Mouse (Mus musculus): Measurements from ENCODE around the gene Chrna9. TPM values are rescaled to one million over a fixed set of nuclear protein-coding genes. Genes with fewer than 3 reads are reported as not detected.
A peak's percentile ranks its signal among the peaks of the same experiment; 100 is the strongest.

Chrna9 gene
- polyA plus RNA-seq, 1 experiment, result 5.4 TPM

DNA sequence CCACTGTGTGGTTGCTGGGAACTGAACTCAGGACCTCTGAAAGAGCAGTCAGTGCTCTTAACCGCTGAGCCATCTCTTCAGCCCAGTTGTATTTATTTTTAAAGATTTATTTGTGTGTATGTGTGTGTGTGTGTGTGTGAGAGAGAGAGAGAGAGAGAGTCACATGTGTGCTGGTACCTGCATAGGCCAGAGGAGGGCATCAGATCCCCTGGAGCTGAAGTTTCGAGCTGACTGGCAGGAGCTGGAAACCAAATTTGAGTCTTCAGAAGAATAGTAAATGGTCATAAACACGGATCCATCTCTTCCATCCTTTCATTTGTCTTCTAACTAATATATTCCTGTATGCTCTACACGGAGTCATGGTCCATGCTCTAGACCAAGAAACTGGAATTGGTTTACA, 1.5 kb upstream of the Chrna9 start:
- no peaks in the 10 kb centered on the region for H3K36me3 ChIP-seq (ENCODE audit: control insufficient read depth, insufficient read depth, low read length)
- no peak overlapping the region for H3K4me3 ChIP-seq (ENCODE audit: control insufficient read depth, low read depth, low read length)
- no peak for TF ChIP-seq POLR2A (IDR thresholded peaks at IDR 0.05; ENCODE audit: control insufficient read depth, low read depth, low read length)
- TF ChIP-seq CTCF (IDR thresholded peaks at IDR 0.05; ENCODE audit: control insufficient read depth, insufficient read depth, insufficient replicate concordance, low read depth, low read length), result no peak
- no peaks in the 10 kb centered on the region for H3K4me1 ChIP-seq (ENCODE audit: control insufficient read depth, insufficient read depth, low read length)
- no peak overlapping the region for H3K27ac ChIP-seq (ENCODE audit: control insufficient read depth, insufficient read depth, low read depth, low read length)
- no peaks in the 10 kb centered on the region for H3K27me3 ChIP-seq (ENCODE audit: control insufficient read depth, insufficient read depth, low read length)

DNA sequence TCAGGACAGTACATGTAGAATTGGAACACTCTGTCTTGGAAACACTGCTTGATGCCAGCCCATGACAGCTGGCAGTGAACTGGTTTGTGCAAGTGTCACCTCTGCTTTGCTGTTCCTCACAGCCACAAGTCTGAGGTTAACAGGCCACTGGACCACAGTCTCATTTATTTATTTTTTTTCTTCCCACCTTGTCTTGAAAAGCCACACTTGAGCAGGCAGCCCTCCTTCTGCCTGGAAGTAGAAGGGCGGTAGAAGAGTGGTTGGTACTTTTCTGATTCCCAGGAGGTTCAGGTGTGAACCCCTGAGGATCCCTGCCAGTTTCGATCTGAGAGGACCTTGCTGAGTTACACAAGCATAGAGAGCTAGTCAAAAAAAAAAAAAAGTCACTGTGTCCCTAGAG, 957 bp upstream of the Chrna9 start:
- Histone ChIP-seq H3K36me3 (ENCODE audit: control insufficient read depth, insufficient read depth, low read length) (no peaks in the 10 kb centered on the region), H3K4me3 (ENCODE audit: control insufficient read depth, low read depth, low read length) (no peak overlapping the region), H3K27ac (ENCODE audit: control insufficient read depth, insufficient read depth, low read depth, low read length) (no peak overlapping the region), H3K4me1 (ENCODE audit: control insufficient read depth, insufficient read depth, low read length) (no peaks in the 10 kb centered on the region; the same call in 1 of the 2 replicates), H3K27me3 (ENCODE audit: control insufficient read depth, insufficient read depth, low read length) (no peaks in the 10 kb centered on the region)
- TF ChIP-seq POLR2A (IDR thresholded peaks at IDR 0.05; ENCODE audit: control insufficient read depth, low read depth, low read length) (no peak), CTCF (IDR thresholded peaks at IDR 0.05; ENCODE audit: control insufficient read depth, insufficient read depth, insufficient replicate concordance, low read depth, low read length) (no peak)

DNA sequence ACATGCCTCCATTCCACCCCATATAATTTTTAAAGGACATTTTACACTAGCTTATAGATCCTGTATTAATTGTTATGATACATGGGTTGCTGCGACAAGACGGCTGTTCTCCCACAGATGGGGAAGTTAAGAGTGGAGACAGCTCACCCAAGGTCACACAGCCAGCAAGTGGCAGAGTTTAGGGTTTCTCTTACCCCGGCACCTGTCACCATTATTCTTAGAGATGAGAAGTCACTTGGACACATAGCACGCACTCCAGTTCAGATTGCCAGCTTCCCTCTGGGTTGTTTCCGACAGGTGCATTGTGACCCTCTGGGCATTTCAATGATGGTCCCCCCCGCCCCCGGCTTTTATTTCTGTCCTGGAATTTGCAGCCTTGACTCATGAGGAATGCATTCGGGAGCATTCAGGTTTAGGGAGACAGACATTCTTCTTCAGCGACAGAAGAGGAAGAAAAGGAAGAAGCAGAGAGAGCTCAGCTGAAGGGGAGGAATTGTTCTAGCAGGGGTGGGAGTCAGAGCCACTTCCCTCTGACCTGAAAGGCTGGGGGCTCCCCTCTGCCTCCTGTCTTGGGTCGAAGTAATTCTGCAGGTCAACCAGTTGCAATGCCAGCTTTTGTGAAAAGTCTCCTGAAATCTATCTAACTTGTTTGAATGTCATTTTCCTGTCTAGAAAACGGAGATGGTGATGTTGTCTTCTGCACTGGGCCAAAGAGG, 2.4 kb downstream of the Chrna9 start:
- no peak overlapping the region for H3K27ac ChIP-seq (ENCODE audit: control insufficient read depth, insufficient read depth, low read depth, low read length)
- H3K4me3 ChIP-seq (ENCODE audit: control insufficient read depth, low read depth, low read length), result no peak overlapping the region
- H3K4me1 ChIP-seq (ENCODE audit: control insufficient read depth, insufficient read depth, low read length), result no peaks in the 10 kb centered on the region; the same call in none of the 2 replicates
- H3K27me3 ChIP-seq (ENCODE audit: control insufficient read depth, insufficient read depth, low read length), result no peaks in the 10 kb centered on the region
- no peaks in the 10 kb centered on the region for H3K36me3 ChIP-seq (ENCODE audit: control insufficient read depth, insufficient read depth, low read length)
- TF ChIP-seq CTCF (IDR thresholded peaks at IDR 0.05; ENCODE audit: control insufficient read depth, insufficient read depth, insufficient replicate concordance, low read depth, low read length) (no peak), POLR2A (IDR thresholded peaks at IDR 0.05; ENCODE audit: control insufficient read depth, low read depth, low read length) (no peak)

DNA sequence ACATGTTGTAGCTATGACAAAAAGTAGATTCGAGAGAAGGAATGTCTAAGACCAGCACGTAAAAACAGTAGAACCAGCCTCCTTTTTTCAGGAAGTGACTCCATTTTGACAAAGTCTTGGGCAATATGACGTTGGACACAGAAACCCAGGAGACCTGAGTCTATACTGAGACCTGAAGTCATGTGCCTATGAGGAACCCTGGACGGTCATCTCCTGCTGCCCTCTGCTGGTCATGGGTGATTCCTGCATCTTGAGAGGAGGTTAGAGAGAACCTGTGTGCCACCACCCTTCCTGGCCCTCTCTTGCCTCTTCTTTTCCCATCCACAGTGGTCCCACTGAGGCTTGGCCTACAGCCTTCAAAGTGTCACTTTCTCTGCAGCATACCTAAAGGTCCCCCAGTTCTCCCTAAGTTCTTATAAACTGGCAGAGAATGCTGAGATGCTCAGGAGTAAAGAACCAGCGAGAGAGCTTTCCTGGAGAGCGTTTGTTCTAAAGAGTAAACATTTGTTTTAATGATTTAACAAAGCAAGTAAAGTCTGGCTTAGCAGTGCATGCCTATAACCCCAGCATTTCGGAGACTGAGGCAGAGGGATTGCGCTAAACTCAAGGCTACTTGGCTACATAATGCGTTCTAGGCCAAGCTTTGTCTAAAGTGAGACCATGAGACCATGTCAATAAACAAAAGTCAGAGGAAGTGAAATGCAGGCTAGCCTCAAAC, 3.4 kb downstream of the Chrna9 start:
- TF ChIP-seq CTCF (IDR thresholded peaks at IDR 0.05; ENCODE audit: control insufficient read depth, insufficient read depth, insufficient replicate concordance, low read depth, low read length), result peak; percentile 86; the same call in 1 of the 2 replicates
- TF ChIP-seq POLR2A (IDR thresholded peaks at IDR 0.05; ENCODE audit: control insufficient read depth, low read depth, low read length), result no peak
- Histone ChIP-seq H3K36me3 (ENCODE audit: control insufficient read depth, insufficient read depth, low read length) (no peaks in the 10 kb centered on the region), H3K27me3 (ENCODE audit: control insufficient read depth, insufficient read depth, low read length) (no peaks in the 10 kb centered on the region), H3K4me3 (ENCODE audit: control insufficient read depth, low read depth, low read length) (no peak overlapping the region), H3K4me1 (ENCODE audit: control insufficient read depth, insufficient read depth, low read length) (no peaks in the 10 kb centered on the region; the same call in none of the 2 replicates), H3K27ac (ENCODE audit: control insufficient read depth, insufficient read depth, low read depth, low read length) (no peak overlapping the region)

DNA sequence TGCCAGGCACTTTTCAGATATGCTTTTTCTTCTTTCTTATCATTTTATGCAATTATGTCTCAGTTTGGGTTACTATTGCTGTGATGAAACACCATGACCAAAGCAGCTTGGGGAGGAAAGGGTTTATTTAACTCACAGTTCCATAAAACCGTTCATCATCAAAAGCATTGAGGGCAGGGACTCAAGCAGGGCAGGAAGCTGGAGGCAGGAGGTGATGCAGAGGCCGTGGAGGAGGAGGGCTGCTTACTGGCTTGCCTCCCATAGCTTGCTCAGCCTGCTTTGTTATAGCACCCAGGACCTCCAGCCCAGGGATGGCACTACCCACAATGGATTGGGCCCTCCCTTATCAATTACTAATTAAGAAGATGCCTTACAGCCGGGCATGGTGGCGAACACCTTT, 6.4 kb downstream of the Chrna9 start:
- no peak for TF ChIP-seq POLR2A (IDR thresholded peaks at IDR 0.05; ENCODE audit: control insufficient read depth, low read depth, low read length)
- no peak for TF ChIP-seq CTCF (IDR thresholded peaks at IDR 0.05; ENCODE audit: control insufficient read depth, insufficient read depth, insufficient replicate concordance, low read depth, low read length)
- H3K27me3 ChIP-seq (ENCODE audit: control insufficient read depth, insufficient read depth, low read length), result no peaks in the 10 kb centered on the region
- no peaks in the 10 kb centered on the region; the same call in none of the 2 replicates for H3K4me1 ChIP-seq (ENCODE audit: control insufficient read depth, insufficient read depth, low read length)
- H3K4me3 ChIP-seq (ENCODE audit: control insufficient read depth, low read depth, low read length), result no peak overlapping the region
- H3K36me3 ChIP-seq (ENCODE audit: control insufficient read depth, insufficient read depth, low read length), result no peaks in the 10 kb centered on the region
- H3K27ac ChIP-seq (ENCODE audit: control insufficient read depth, insufficient read depth, low read depth, low read length), result no peak overlapping the region

DNA sequence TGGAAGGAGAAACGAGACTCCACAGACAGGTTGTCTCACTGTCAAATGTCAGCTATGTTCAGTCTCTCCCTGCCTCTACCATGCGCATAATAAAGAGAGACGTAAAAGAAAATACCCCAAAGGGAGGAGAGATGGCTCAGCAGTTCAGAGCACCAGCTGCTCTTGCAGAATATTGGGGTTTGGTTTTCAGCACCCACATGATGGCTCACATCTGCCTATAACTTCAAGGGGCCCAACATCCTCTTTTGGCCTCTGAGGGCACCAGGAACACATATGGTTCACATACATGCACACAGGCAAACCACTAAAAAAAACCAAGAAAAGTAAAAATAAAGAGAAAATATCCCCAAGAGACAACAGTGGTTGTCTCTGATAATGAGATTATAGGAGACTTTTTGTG, 15.1 kb downstream of the Chrna9 start:
- Histone ChIP-seq H3K36me3 (ENCODE audit: control insufficient read depth, insufficient read depth, low read length) (no peaks in the 10 kb centered on the region), H3K27ac (ENCODE audit: control insufficient read depth, insufficient read depth, low read depth, low read length) (no peak overlapping the region), H3K4me3 (ENCODE audit: control insufficient read depth, low read depth, low read length) (no peak overlapping the region), H3K4me1 (ENCODE audit: control insufficient read depth, insufficient read depth, low read length) (peaks cover 7% of the 10 kb centered on the region), H3K27me3 (ENCODE audit: control insufficient read depth, insufficient read depth, low read length) (no peaks in the 10 kb centered on the region)
- TF ChIP-seq CTCF (IDR thresholded peaks at IDR 0.05; ENCODE audit: control insufficient read depth, insufficient read depth, insufficient replicate concordance, low read depth, low read length), result no peak
- no peak for TF ChIP-seq POLR2A (IDR thresholded peaks at IDR 0.05; ENCODE audit: control insufficient read depth, low read depth, low read length)

DNA sequence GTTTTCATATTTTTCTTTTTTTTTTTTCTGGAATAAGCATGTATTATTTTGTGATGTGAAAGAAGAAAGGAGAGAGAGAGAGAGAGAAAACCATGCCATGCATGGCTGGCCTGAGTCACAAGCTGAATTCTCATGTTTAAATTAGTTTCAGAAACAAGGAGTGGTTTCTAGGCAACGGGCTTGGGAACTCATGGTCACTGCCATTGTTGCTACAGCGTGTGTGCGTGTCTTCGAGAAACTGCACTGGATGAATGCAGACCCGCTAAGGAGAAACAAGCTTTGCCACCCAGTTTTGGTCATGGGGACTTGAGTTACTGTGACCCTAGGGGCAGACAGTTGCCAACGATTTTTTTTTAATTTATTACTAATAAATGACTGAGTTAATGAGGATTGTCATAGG, 15.5 kb downstream of the Chrna9 start:
- peaks cover 7% of the 10 kb centered on the region for H3K4me1 ChIP-seq (ENCODE audit: control insufficient read depth, insufficient read depth, low read length)
- no peaks in the 10 kb centered on the region for H3K27me3 ChIP-seq (ENCODE audit: control insufficient read depth, insufficient read depth, low read length)
- H3K36me3 ChIP-seq (ENCODE audit: control insufficient read depth, insufficient read depth, low read length), result no peaks in the 10 kb centered on the region
- H3K4me3 ChIP-seq (ENCODE audit: control insufficient read depth, low read depth, low read length), result no peak overlapping the region; the same call in 1 of the 2 replicates
- H3K27ac ChIP-seq (ENCODE audit: control insufficient read depth, insufficient read depth, low read depth, low read length), result no peak overlapping the region
- TF ChIP-seq POLR2A (IDR thresholded peaks at IDR 0.05; ENCODE audit: control insufficient read depth, low read depth, low read length), result no peak
- no peak for TF ChIP-seq CTCF (IDR thresholded peaks at IDR 0.05; ENCODE audit: control insufficient read depth, insufficient read depth, insufficient replicate concordance, low read depth, low read length)
